Mouse (Mus musculus): ENCODE results near the gene Cntln.

Cntln gene

GRCm38 (mm10) chr4:85049933-85050553, 165.9 kb downstream of the Cntln start:
- DNase-seq (ENCODE audit: extremely low read depth, low read depth, low spot score), result no peak

DNA sequence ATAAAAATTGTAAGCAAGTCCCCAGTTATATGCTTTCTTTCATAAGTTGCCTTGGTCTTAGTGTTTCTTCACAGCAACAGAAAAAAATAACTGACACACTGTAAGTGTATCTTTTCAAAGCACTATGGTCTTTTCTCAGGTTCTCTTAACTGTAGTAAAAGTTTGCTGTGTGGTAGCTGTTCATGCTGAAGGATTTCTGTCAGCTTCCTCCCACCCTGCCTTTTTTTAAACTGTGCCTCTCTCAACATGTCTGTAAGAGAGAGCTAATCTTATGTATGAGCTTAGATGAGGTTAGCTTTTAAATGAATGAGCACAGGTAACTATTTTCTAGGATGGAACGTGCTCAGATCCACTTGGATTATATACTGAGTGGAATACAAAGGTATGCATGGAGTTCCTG, 170.5 kb downstream of the Cntln start:
- no peak for DNase-seq (ENCODE audit: extremely low read depth, low read depth, low spot score)

- no peak for DNase-seq (ENCODE audit: extremely low read depth, low read depth, low spot score)
These were observed 175.5 kb downstream of the Cntln start for GRCm38 (mm10) chr4:85059598-85059997.

GRCm38 (mm10) chr4:85061676-85062075, 177.6 kb downstream of the Cntln start:
- DNase-seq (ENCODE audit: extremely low read depth, low read depth, low spot score), result no peak

DNA sequence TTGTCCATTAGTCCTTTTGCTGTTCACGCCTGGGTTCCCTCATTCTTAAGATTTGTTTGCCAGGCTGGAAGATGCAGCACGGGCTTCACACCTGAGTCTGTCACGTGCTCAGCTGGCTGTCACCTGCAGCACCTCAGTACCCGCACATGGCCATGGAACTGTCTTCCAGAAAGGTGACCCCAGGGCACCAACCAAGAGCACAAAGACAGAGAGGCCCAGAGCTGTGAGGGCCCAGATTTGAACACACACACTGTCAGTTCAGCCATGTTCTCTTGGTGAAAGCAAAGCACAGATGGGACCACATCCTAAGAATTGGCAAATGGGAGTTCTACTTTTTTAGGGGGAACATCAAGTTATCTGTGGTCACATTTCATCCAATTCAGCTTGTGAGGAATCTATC, 211.9 kb downstream of the Cntln start:
- no peak for DNase-seq (ENCODE audit: extremely low read depth, low read depth, low spot score)

DNA sequence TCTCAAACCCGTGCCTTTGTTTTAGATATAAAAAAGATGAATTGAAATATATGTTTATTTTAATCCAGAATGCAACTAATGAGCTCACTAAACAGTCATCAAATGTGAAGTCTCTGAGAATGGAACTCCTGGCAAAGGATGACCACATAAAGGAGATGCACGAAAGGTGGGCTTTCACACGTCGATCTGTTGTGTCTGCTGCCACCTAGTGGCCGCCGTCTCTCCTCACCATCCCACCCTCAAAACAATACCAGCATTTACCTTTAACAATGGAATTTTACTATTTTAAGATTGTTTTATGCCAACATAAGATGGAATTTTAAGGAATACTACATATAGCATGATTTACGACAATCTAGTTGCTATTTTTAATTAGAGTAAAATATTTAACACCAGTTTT, 212.6 kb downstream of the Cntln start:
- no peak for DNase-seq (ENCODE audit: extremely low read depth, low read depth, low spot score)

DNA sequence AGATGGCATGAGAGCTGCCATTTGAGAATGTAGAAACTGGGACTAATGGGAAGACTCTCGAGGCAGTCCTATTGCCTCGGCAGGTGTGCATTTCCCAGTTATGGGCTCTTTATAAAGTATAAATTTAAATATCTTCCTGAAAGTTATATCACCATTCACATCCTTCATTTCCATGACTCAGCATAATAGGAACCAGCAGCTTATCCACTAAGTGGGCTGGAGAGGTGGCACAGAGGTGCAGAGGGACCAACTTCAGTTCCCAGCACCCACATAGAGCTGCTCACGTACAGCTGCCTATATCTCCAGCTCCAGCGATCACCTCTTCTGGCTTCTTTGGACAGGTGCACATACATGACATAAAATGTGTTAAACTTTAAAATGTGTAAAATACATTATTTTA, 218.1 kb downstream of the Cntln start:
- no peak for DNase-seq (ENCODE audit: extremely low read depth, low read depth, low spot score)

GRCm38 (mm10) chr4:85106416-85106815, 222.3 kb downstream of the Cntln start:
- no peak for DNase-seq (ENCODE audit: extremely low read depth, low read depth, low spot score)

- DNase-seq (ENCODE audit: extremely low read depth, low read depth, low spot score), result no peak
These were observed 222.9 kb downstream of the Cntln start for GRCm38 (mm10) chr4:85106961-85107360.

DNA sequence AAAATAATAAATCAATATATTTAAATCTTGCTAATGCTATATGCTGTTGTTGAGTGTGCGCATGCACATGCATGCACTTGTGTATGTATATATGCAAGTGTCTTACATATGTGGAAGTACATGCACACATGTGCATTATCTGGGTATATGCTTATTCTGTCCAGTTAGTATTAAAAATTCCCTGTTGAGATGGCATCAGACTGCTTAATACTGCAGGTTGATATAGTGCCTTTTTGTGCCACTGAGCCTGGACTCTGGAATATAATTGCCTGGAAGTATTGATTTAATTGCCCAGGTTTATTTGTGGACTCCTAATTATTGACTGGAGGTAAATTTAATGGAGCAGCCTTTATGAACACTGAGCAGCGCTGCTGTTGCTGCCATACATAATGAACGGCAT, 236.2 kb downstream of the Cntln start:
- no peak for DNase-seq (ENCODE audit: extremely low read depth, low read depth, low spot score)

DNA sequence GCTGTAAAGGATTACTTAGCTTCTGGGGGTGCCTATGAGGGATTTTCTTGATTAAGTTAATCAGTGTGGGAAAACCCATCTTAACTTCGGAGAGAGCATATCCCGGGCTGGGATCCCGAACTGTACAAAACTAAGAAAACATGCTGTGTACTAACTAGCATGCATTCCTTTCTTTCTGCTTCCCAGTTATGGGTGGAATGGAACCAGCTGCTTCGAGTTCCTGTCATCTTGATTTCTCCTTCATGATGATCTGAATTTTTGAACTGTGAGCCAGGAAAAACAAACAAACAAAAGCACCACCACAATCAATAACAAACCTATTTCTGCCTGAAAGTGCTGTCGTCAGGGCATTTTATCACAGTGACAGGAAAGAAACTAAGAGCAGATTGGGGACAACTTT, 265.6 kb downstream of the Cntln start:
- no peak for DNase-seq (ENCODE audit: extremely low read depth, low read depth, low spot score)

GRCm38 (mm10) chr4:85151881-85152280, 267.8 kb downstream of the Cntln start:
- DNase-seq (ENCODE audit: extremely low read depth, low read depth, low spot score), result no peak

- no peak for DNase-seq (ENCODE audit: extremely low read depth, low read depth, low spot score)
These were observed 270.3 kb downstream of the Cntln start for GRCm38 (mm10) chr4:85154361-85154760.

DNA sequence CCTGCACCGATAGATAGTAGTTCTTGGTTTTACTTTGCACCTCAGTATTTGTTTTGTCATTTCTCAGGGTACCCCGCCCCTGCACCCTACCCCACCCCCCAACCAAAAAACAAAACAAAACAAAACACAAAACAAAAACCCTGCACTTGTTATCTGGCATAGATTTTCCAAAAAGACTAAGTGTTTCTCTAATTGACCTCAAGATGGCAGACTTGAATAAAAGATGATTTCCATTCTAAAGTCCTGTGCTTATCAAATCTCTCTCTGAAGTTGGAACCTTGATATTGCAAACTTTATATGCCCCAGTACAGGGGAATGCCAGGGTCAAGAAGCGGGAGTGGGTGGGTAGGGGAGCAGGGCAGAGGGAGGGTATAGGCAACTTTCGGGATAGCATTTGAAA, 277.0 kb downstream of the Cntln start:
- DNase-seq (ENCODE audit: extremely low read depth, low read depth, low spot score), result no peak

- DNase-seq (ENCODE audit: extremely low read depth, low read depth, low spot score), result no peak
These were observed 278.6 kb downstream of the Cntln start for GRCm38 (mm10) chr4:85162468-85163312.

DNA sequence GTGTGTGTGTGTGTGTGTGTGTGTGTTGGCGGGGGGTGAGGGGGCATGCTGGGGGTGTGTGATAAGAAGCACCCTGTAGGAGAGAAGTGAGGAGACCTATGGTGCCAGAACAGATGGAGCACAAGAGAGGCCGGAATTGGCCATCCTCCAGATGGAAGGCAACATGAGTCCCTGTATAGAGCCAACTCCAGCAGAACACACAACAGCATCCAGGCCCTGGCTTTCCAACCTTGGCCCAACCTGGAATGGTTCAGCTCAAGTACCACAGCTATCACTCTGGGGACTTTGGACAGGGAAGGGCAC, 279.2 kb downstream of the Cntln start:
- no peak for DNase-seq (ENCODE audit: extremely low read depth, low read depth, low spot score)

DNA sequence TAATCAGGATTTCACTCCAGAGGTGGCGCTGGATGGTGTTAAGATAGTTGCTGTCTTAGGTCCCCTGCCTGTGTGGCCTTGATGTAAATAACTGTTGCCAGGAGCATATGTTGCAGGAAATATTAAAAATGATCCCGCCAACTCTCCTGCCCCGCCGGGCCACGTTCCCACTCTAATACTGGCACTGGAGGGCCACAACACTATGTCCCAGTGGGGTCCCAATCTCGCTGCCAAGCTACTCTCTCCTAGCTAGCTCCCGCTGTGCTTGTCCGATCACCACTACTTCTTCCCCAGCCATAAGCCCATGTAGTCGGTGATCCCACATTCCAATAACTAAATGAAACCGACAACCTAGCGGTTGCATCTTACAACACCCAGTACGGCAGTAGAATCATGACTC, 283.9 kb downstream of the Cntln start:
- DNase-seq (ENCODE audit: extremely low read depth, low read depth, low spot score), result no peak

DNA sequence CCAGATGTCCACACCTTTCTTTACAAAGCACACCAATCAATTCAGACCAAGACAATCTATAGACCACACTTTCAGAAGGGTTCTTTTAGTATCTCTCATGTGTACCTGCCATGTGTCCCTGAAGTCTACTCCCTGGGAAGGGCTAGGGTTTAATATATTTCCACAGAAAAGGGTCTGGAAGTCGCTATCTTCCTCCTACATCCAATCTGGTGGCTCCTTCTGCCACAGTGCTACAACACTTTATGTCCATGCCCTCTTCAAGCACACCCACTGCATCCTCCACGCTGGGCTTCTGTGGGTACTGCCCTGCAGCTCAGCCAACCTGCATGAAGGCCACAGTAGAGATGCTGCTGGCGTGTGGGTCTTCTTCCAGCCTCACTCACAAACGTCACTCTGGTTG, 291.4 kb downstream of the Cntln start:
- DNase-seq (ENCODE audit: extremely low read depth, low read depth, low spot score), result no peak

- no peak for DNase-seq (ENCODE audit: extremely low read depth, low read depth, low spot score)
These were observed 294.4 kb downstream of the Cntln start for GRCm38 (mm10) chr4:85178394-85179051.
